Mouse (Mus musculus) retina, embryonic 14.5 days (tissue): ENCODE results near the gene Fancm.
A peak's percentile ranks its signal among the peaks of the same experiment; 100 is the strongest.
"Not testable (repeated sequence)": the region's sequence is repeated elsewhere in the genome, so short reads cannot be mapped to it uniquely, and the experiment has no call there.

Experiments
- DNase-seq: peaks from one replicate; pipeline ENCODE4 v3.0.0-alpha.2; 2015; ENCODE audit warnings: low spot score

The Fancm gene

DNA sequence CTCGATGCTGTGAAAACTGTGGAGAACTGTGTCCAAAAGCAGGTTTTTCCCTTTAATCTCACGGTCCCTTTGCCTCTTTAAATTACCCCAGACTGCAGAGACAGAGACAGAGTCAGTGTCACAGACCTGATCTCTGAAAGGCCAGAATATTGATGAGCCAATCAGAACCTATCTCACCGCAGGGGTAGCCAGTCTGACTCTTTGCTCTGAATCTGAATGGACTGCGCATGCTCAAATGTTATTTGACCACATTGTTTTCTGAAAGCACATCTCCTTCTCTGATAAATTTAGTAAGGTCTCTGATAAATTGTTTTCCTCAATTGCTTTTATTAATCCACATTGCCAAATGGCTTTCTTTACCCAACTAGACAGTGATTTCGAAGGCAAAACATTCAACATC, 44.0 kb downstream of the Fancm start:
- no peak for DNase-seq

DNA sequence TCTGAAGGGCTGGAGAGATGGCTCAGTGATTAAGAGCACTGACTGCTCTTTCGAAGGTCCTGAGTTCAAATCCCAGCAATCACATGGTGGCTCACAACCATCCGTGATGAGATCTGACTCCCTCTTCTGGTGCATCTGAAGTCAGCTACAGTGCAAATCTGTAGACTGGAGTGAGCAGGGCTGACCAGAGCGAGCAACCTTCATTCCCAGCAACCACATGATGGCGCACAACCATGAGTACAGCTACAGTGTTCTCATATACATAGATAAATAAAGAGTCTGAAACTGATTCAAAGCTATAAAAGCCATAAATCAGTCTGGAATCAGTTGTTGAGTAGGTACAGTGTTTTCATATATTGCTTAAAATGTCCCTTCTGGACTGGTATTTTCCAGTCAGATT, 60.7 kb downstream of the Fancm start:
- DNase-seq = not testable (repeated sequence)

DNA sequence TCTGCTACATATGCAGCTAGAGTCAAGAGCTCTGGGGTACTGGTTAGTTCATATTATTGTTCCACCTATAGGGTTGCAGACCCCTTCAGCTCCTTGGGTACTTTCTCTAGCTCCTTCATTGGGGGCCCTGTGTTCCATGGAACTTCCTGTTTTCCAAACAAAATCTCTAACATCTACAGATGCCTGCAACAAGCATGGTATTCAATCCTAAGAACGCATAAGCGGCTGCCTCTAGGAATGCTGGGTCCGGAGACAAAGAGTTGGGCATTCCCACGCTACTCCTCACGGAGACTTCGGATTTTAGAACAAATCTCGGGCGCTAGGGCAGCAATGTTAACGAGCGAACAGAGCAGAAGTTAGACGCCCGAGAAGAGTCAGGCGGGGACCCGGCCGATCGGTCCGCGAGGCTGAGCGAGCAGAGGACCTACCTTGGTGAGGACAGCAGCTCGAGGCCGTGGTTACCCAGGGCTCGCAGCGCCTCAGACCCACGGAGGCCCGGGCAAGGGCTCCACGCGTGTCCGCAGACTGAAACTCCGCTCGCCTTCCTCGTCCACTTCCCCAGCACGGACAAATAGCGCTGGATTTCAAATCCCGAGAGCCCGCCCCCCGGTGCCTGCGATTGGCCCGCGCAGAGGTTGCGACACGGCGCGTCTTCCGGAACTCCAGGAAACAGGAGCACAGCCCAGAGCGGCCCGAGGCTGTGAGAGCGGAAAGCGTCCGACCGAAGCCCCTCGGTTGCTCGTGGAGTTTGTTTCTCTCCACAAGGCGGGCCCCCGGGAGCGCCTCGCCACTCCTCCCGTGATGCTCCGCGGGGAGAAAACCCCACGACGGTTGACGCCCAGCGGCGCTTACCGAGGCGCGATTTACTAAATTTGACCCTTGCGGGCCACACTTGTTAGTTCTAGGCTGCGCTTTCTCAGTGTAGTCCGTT, 96.9 kb downstream of the Fancm start, which contains the start of gene Mis18bp1:
Gene Mis18bp1 (minus strand): TSS at position 584 of the 931 bp plus-strand sequence.
- peak; percentile 96 for DNase-seq

DNA sequence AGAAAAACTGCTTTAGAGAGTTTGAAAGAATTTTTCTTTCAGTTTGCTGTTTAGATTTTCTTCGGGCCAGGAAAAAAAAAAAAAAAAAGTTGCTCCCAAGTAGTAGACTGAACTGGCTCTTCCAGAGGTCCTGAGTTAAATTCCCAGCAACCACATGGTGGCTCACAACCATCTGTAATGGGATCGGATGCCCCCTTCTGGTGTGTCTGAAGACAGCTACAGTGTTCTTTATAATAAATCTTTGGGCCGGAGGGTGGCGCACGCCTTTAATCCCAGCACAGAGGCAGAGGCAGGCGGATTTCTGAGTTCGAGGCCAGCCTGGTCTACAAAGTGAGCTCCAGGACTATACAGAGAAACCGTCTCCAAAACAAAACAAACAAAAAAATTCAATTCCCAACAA, 97.6 kb downstream of the Fancm start:
- not testable (repeated sequence) for DNase-seq

DNA sequence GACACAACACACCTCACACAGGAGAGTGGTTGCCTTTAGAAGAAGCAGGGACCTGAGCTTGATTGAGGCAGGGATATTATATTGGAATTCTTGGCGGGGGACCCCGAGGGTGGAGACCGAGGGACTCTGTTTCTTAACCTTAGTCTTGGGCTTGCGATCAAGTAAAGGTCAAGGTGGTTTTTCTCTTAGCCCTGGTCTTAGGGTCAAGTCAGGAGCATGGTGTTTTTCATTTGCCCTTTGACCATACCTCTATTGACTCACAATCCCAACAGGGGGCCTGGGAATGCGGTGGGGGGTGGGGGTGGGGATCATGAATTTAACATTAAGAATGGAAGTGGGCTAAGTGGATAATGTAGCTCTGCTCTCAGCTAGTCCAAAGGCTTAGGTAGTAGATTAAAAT, 98.3 kb downstream of the Fancm start:
- DNase-seq = no peak
